Mouse (Mus musculus) cerebellum, adult 9-10 months (tissue): ENCODE measurements at regions not wholly inside any gene's neighbourhood (a gene's known extent, or its start where the extent isn't known, plus 50 kb on each side); places are given as distances from the start of the nearest gene placed in this dataset.

Source experiments
- DNase-seq: peaks from one replicate; pipeline ENCODE4 v3.0.0; 2022

DNA sequence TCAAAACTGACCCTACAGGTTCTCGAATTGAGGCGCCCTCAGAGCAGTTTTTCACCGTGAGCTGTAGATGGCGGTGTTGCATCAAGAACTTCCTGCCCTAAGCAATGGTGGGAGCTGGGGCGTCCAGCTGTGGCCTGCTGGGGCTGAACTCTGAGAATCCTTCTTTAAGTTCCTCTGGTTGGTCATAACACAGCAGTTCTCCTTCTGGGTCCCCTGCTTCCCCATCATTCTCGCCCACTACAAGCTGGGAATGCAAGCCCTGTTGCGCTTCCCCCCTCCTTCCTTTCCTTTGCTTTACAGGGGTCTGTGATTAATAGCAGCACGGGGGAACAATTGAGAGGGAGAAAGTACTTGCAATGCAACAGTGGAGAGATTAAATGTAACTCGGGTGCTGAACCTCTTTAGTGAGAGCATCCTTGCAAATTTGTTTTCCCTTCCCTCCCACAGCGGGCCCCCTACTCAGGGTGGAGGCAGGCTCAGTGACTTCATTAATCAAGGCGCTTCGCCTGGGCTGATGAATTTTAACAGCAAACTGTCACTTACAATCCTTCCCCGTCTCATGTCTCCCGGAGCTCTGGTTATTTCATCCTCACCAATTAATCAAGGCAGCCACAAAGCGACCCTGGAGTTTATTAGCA lies 794.3 kb upstream of the Api5 start:
- peak; percentile 7 for DNase-seq

DNA sequence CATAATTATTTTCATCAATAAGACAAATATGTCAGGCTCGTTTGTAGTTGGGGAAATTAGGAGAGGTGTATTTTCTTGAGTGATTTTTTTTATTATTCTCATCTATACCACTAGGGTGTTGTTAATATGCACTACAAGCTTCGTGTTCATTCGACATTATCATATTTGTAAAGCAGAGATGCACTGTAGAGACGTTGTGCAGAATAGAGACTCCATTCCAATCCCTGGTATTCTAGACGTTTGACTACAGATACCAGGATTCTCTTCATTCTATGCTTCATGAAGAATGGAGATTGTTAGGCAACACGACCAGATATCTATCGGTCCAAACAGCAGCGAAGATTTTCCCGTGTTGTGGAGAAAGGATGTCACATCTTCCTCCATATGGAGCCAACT lies 793.8 kb upstream of the Api5 start:
- DNase-seq = no peak

DNA sequence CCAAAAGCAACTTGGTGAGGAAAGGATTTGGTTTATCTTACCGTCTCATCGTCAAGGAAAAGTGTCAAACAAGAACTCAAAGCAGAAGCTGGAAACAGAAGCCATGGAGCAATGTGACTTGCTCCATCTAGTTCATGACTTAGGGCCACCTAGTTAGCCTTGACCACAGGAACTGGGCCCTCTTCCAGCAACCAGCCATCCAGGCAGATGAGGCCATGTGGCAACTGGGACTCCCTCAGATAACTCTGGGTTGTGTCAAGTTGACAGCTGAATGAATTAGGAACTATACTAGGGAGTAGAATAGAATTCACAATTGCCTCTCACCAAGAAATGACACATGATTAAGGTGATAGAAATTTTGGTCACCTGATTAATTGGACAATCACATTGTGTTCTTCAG lies 791.5 kb upstream of the Api5 start:
- no peak for DNase-seq

DNA sequence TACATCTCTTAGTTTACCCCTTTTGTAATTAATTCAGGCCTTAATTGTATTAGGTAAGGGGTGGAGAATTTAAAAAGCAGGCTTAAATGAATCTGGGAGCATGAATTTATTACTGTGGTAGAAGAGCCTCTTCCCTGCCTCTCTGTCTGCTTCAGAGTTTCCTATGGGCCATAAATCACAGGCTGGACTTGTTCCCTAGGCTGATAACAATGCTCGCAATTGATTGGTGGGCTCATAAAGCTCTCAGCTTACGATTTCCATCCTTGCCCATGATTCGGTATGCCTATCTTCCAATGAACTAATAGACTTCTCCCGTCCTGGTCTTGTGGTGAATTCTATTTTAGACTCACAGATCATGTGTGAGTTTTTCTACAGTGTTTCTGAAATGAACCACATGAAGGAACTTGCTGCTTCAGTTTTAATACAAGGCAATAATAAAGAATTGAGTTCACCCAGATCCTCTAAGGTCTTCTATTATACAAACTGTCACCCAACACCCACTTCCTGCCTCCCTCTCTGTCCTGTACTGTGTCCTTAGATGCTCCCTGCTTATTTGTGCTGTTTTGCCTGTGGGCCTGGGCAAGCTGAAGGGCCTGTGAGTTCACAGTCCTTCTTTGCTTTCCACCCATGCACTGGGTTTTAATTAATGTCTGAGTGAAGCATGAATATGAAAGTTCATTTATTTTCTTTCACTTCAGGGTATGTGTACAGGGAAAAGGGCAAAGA lies 772.4 kb upstream of the Api5 start:
- no peak for DNase-seq
